Mouse (Mus musculus): ENCODE measurements around the gene Ttc39d.
"Not testable (repeated sequence)": the region's sequence is repeated elsewhere in the genome, so short reads cannot be mapped to it uniquely, and the experiment has no call there.

DNA sequence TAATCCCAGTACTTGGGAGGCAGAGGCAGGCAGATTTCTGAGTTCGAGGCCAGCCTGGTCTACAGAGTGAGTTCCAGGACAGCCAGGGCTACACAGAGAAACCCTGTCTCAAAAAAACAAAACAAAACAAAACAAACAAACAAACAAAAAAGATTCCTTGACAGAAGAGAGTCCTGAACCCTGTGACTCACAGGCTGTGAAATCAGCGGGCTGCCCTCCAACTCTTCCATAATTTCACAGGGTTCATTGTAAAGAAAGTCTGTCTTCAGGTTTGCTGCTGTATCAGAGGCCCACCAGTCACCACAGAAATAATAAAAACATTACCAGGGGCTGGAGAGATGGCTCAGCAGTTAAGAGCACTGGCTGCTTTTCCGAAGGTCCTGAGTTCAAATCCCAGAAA is 28.4 kb upstream of the Ttc39d start:
- TF ChIP-seq CTCF, EP300 (IDR thresholded peaks at IDR 0.05; ENCODE audit: low read depth): not testable (repeated sequence)
